Mouse (Mus musculus) midbrain, postnatal 0 days (tissue): ENCODE results near the gene Ccdc6. TPM values are rescaled to one million over a fixed set of nuclear protein-coding genes. Genes with fewer than 3 reads are reported as not detected.

ENCODE experiments used
- ATAC-seq: fragments of 200-750 bp; cut with Nextera tagmentation; 2 replicates; pipeline ENCODE4 v1.8.0; 2017; ENCODE audit warnings: moderate number of reproducible peaks, mild to moderate bottlenecking, moderate TSS enrichment, moderate library complexity; ENCODE audit not compliant: low FRiP score
- DNase-seq: peaks from one replicate; pipeline ENCODE4 v3.0.0-alpha.2; 2015; ENCODE audit warnings: low spot score
- H3K27ac ChIP-seq: fragments of 300-500 bp; sonication (generic); 2 replicates; pipeline ENCODE4 v1.5.1; 2014; ENCODE audit warnings: low read depth, mild to moderate bottlenecking, low read length, mixed read lengths
- H3K27me3 ChIP-seq: fragments of 300-500 bp; sonication (generic); 2 replicates; pipeline ENCODE4 v1.6.1; 2014; ENCODE audit warnings: low read length, control low read depth, mixed read lengths; ENCODE audit not compliant: insufficient read depth
- H3K36me3 ChIP-seq: fragments of 300-500 bp; sonication (generic); 2 replicates; pipeline ENCODE4 v1.6.1; 2014; ENCODE audit warnings: low read length, control low read depth, mixed read lengths; ENCODE audit not compliant: insufficient read depth
- H3K4me1 ChIP-seq: fragments of 300-500 bp; sonication (generic); 2 replicates; pipeline ENCODE4 v1.6.1; 2014; ENCODE audit warnings: mild to moderate bottlenecking, control low read depth, antibody characterized with exemption, low read length, mixed read lengths; ENCODE audit not compliant: insufficient read depth
- H3K4me2 ChIP-seq: fragments of 300-500 bp; sonication (generic); 2 replicates; pipeline ENCODE4 v1.6.1; 2014; ENCODE audit warnings: low read depth, mild to moderate bottlenecking, low read length, mixed read lengths; ENCODE audit not compliant: poor library complexity, severe bottlenecking
- H3K4me3 ChIP-seq: fragments of 300-500 bp; sonication (generic); 2 replicates; pipeline ENCODE4 v1.5.1; 2014; ENCODE audit warnings: low read depth, mild to moderate bottlenecking, low read length, moderate library complexity
- H3K9ac ChIP-seq: fragments of 300-500 bp; sonication (generic); replicated peaks from 2 replicates; pipeline ENCODE4 v1.6.1; 2014; ENCODE audit warnings: mild to moderate bottlenecking, low read length, moderate library complexity, mixed read lengths; ENCODE audit not compliant: poor library complexity, severe bottlenecking
- H3K9me3 ChIP-seq: fragments of 300-500 bp; sonication (generic); 2 replicates; pipeline ENCODE4 v1.6.1; 2016; ENCODE audit warnings: low read length, control low read depth
- CTCF ChIP-seq: IDR thresholded peaks from 2 replicates; pipeline ENCODE4 v1.5.1; 2016; ENCODE audit warnings: antibody characterized with exemption, mild to moderate bottlenecking
- WGBS: fragments of 180-500 bp; shearing (Covaris S2); extraction: QIAGEN DNeasy Blood & Tissue Kit; methylation state at CpG from one replicate; pipeline ENCODE4 v1.1.7; 2014; 5-methylcytosine and 5-hydroxymethylcytosine counted together
- polyA plus RNA-seq: library from polyadenylated mRNA; unstranded; fragments of >200 nt; fragmentation: Nextera tagmentation; extraction: Ambion mirVana; gene quantifications from 2 replicates; pipeline ENCODE4 v1.2.1, GENCODE M21; 2015
- total RNA-seq: library from RNA; depleted of rRNA; stranded (reverse); fragments of >200 nt; gene quantifications from 2 replicates; pipeline ENCODE4 v1.2.3, GENCODE M21; 2014

Ccdc6 gene
- total and polyA plus RNA-seq, 2 experiments from 2014 or later: 28.0 to 43.7 TPM

GRCm38 (mm10) chr10:70110815-70111214, 13.9 kb downstream of the Ccdc6 start:
- ATAC-seq: no peak
- WGBS: 95% methylated on average over 7 of the region's 7 CpGs
- Histone ChIP-seq H3K36me3 (no peaks in the 10 kb centered on the region), H3K27ac (no peak overlapping the region), H3K4me3 (no peak overlapping the region), H3K27me3 (no peaks in the 10 kb centered on the region), H3K9ac (no peak overlapping the region), H3K9me3 (no peaks in the 10 kb centered on the region), H3K4me2 (no peak overlapping the region), H3K4me1 (no peaks in the 10 kb centered on the region; the same call in 1 of the 2 replicates)
- no peak for DNase-seq
- no peak for TF ChIP-seq CTCF

- ATAC-seq: no peak
- H3K36me3 ChIP-seq: no peaks in the 10 kb centered on the region
- no peak for DNase-seq
- H3K4me2 ChIP-seq: no peak overlapping the region
- H3K4me3 ChIP-seq: no peak overlapping the region
- no peak for TF ChIP-seq CTCF
- H3K27me3 ChIP-seq: no peaks in the 10 kb centered on the region
- no peak overlapping the region for H3K27ac ChIP-seq
- 96% methylated on average over 6 of the region's 6 CpGs for WGBS
- no peaks in the 10 kb centered on the region; the same call in 1 of the 2 replicates for H3K4me1 ChIP-seq
- H3K9me3 ChIP-seq: no peaks in the 10 kb centered on the region
- H3K9ac ChIP-seq: no peak overlapping the region
Measured at GRCm38 (mm10) chr10:70111643-70112042, 14.7 kb downstream of the Ccdc6 start.

- no peak for TF ChIP-seq CTCF
- no peak for DNase-seq
- no peak overlapping the region for H3K4me3 ChIP-seq
- H3K4me2 ChIP-seq: no peak overlapping the region
- no peak overlapping the region for H3K9ac ChIP-seq
- no peak for ATAC-seq
- no peaks in the 10 kb centered on the region for H3K27me3 ChIP-seq
- 95% methylated on average over 8 of the region's 8 CpGs for WGBS
- H3K9me3 ChIP-seq: no peaks in the 10 kb centered on the region
- H3K36me3 ChIP-seq: no peaks in the 10 kb centered on the region
- H3K27ac ChIP-seq: no peak overlapping the region
- no peaks in the 10 kb centered on the region; the same call in 1 of the 2 replicates for H3K4me1 ChIP-seq
Measured at GRCm38 (mm10) chr10:70114048-70114635, 17.2 kb downstream of the Ccdc6 start.

GRCm38 (mm10) chr10:70116454-70116853, 19.5 kb downstream of the Ccdc6 start:
- Histone ChIP-seq H3K36me3 (no peaks in the 10 kb centered on the region), H3K4me1 (peaks cover 7% of the 10 kb centered on the region; the same call in 1 of the 2 replicates), H3K27ac (no peak overlapping the region), H3K4me2 (no peak overlapping the region), H3K9ac (no peak overlapping the region), H3K4me3 (no peak overlapping the region), H3K9me3 (no peaks in the 10 kb centered on the region), H3K27me3 (no peaks in the 10 kb centered on the region)
- TF ChIP-seq CTCF: no peak
- ATAC-seq (no peak), DNase-seq (no peak)
- WGBS: 96% methylated on average over 7 of the region's 7 CpGs

GRCm38 (mm10) chr10:70119451-70119850, 22.5 kb downstream of the Ccdc6 start:
- no peaks in the 10 kb centered on the region for H3K27me3 ChIP-seq
- TF ChIP-seq CTCF: no peak
- DNase-seq (no peak), ATAC-seq (no peak)
- H3K9ac ChIP-seq: no peak overlapping the region
- H3K4me3 ChIP-seq: no peak overlapping the region
- H3K27ac ChIP-seq: no peak overlapping the region
- H3K4me1 ChIP-seq: peaks cover 7% of the 10 kb centered on the region; the same call in 1 of the 2 replicates
- H3K36me3 ChIP-seq: no peaks in the 10 kb centered on the region
- H3K9me3 ChIP-seq: no peaks in the 10 kb centered on the region
- no peak overlapping the region for H3K4me2 ChIP-seq
- 17% methylated on average over 9 of the region's 9 CpGs for WGBS

- no peaks in the 10 kb centered on the region for H3K27me3 ChIP-seq
- H3K9ac ChIP-seq: no peak overlapping the region
- ATAC-seq: no peak
- H3K9me3 ChIP-seq: no peaks in the 10 kb centered on the region
- H3K4me1 ChIP-seq: peaks cover 7% of the 10 kb centered on the region; the same call in 1 of the 2 replicates
- no peak for DNase-seq
- H3K4me3 ChIP-seq: no peak overlapping the region
- H3K27ac ChIP-seq: no peak overlapping the region
- no peaks in the 10 kb centered on the region for H3K36me3 ChIP-seq
- WGBS: 33% methylated on average over 9 of the region's 9 CpGs
- no peak for TF ChIP-seq CTCF
- H3K4me2 ChIP-seq: no peak overlapping the region
Measured at GRCm38 (mm10) chr10:70119851-70120370, 23.0 kb downstream of the Ccdc6 start.
